Mouse (Mus musculus) urinary bladder, postnatal 10 days (tissue): ENCODE measurements around the gene Shisa8.
A peak's percentile ranks its signal among the peaks of the same experiment; 100 is the strongest.

Experiments used
- DNase-seq: peaks from one replicate; pipeline ENCODE4 v3.0.0; 2022; ENCODE audit warnings: low spot score

Gene Shisa8

DNA sequence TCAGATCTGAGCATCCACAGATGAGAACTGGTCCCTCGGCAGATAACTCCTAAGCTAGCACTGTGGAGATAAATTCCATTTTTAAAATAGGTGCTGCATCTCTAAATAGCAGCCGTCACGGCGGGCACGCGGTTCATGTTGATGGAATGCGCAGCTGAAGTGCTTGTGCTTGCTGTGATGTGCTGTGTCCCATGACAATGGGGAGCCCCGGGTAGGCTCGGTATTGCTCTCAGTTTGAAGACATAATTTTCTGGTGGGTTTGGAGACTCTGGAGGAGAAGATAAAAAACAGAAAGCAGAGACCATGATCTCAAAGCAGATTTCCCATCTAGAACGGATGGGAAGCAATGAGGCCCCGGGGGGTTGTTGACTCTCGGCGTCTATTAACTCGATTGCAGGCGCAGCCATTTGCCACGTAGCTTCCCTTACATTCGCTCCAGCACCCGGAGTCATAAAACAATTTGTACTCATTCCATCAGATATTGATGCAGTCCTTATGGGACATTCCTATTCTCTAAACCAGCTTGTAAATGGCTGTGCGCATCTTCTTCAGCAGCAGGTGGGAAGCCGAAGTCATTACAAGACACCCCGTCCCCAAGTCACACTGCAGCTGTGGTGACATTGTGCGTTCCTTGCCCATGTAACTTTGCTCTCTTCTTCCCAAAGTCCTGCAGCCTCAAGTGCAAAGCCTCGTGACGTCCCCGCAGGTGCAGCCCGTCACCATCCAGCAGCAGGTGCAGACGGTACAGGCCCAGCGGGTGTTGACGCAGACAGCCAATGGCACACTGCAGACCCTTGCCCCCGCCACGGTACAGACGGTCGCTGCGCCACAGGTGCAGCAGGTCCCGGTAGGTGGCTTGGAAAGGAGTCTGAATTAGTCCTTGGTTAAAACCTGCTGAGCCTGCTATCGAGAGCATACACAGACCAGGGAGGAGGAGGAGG is 41.9 kb downstream of the Shisa8 start:
- no peak for DNase-seq

DNA sequence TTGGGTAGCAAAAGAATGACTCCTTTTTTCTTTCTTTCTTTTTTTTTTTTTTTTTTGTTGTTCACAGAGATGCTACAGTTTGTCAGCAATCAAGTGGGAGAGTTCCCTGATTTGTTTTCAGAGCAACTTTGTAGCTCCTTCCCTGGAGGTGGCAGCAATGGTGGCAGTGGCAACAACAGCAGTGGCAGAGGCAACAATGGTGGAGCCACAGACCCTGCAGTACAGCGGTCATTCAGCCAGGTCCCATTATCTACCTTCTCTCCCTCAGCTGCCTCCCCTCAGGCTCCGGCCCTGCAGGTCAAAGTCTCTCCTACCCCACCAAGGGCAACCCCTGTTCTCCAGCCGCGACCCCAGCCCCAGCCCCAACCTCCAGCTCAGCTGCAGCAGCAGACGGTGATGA is 42.9 kb downstream of the Shisa8 start:
- DNase-seq, result no peak

GRCm38 (mm10) chr15:82167201-82168168 is 45.1 kb downstream of the Shisa8 start:
- DNase-seq, result no peak

DNA sequence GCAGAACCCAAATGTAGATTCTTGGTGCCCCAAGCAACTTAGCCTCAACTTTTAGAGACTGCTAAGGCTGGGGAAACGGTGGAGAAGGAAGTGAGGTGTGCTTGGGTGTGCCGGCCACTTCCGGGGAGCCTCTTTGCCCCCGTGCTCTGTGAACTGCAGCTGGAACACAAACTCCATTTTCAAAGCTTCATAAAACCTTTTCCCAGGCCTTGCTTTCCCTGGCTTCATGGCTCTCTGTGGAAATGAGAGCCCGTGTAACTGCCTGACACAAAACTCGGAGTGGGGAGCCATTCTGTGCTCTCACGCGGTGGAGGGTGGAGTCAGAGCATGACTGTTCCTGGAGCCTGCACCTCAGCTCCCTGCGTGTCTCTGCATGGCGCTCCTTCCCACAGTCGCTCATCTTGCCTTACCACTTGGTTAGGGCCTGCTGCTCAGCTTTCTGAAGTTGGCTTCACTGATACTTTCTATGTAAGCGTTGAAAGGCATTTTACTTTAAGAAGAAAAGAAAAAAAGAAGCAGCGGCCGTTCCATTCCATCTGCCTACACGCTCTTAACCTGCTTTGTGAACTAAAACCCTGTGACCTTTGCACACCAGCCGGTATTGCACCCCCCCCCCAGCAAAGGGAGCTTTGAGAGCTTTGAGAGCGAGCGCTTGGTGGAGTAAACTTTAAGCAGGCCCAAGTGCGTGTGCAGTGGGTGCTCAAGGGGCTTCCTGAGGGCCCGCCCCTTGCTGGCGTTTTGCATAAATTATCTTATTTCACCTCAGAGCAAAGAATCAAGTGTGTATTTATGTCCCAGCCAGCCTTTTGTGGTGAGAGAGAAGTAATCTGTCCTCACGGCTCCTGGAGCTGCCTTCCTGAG is 46.1 kb downstream of the Shisa8 start:
- DNase-seq, result no peak

DNA sequence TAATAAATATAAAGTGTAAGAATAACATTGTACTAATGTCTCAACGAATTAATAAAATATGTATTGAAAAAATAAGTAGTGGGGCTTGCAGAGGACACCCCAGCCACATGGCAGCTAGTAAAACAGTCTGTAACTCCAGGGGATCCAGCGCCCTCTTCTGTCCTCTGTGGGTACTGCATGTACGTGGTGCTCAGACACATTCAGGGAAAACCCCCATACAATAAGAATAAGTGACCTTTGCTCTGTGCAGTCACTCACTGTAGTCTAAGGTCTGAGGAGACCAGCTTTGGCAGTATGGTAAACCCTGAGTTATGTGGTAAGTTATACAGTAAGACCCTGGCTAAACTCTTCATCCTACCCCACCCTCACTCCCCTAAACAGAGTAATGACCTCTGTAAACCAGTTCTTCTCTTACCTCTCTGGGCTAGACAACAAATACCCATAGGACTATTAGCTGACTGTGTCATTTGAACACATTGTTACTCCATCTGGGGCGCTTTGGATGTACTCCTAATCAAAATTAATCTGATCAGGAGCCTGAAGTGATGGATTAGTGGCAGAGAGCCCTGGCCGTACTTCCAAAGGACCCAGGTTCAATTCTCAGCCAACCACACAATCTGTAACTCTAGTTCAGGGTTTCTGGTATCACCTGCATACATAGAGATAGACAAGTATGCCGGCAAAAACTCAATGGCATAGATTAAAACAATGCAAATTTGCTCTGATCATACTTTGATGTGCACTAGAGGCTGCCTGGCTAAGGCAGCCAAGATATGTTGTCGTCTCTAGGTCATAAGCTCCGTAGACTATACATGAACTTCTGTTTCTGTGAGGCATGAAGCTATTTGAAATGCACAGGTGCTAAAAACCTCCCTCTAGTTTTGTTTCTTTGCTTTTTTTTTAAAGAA is 47.0 kb downstream of the Shisa8 start:
- peak; percentile 55 for DNase-seq

DNA sequence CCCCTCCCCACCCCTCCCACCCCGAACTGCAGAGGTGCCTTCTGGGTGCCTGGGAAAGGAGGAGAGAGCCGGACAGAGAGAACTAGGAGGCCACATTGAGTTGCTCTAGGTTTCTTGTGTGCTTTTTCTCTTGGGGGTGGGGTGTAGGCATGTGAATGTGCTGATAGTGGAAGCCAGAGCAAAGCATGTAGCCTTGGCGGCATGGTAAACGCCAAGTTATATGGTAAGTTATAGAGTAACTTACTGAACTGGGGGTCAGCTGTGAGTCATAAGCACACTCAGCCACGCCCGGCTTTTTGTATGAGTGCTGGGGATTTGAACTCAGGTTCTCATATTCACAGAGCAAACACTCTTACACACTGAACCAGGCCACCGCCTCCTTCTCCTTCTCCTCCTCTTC is 48.1 kb downstream of the Shisa8 start:
- no peak for DNase-seq

DNA sequence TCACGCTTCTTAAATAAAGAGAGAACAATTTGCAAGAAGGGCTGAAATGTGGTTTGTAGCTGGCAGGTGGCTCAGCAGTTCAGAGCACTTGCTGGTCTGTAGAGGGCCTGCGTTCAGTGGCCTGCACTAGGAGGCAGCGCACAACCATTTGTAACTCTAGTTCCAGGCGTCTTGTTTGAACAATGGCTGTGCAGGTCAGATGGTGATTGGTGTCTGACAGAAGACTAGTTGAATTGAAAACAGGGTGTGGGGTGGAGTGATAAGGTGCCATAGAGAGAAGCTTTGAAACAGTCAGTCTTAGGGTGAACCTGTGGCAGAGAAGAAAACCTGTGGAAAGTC is 48.6 kb downstream of the Shisa8 start:
- DNase-seq, result no peak

DNA sequence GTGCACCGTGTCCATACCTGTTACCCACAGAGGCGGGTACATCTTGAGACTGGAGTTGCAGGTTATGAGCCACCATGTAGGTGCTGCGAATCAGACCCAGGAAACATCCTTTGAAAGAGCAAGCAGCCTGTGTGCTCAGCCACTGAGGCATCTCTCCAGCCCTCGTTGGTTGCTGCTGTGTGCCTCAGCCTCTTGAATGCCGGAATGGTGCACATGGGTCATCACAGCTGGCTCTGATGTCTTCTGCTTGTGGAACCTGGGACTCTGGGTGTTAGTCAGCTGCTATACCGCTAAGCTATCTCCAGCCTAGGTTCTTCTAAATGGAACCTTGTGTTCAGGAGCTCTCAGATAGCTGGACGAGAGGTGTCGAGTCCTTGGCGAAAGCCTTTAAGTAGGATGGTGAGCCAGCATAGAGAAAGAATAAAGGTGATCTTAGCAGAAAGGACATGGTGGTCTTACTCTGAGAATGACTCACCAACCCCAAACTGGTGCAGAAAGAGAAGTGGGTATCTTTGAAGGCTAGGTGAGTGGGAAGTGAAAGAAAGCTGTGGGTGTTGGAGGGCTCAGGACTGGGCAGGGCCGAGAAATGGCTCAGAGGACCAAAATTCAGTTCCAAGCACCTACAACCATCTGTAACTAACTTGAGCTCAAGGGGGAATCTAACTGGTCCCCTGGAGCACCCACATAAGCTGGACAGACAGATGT is 49.1 kb downstream of the Shisa8 start:
- no peak for DNase-seq

- no peak for DNase-seq
Observed at GRCm38 (mm10) chr15:82161965-82162600, 50.5 kb downstream of the Shisa8 start.

- no peak for DNase-seq
Observed at GRCm38 (mm10) chr15:82160731-82161640, 51.6 kb downstream of the Shisa8 start.

DNA sequence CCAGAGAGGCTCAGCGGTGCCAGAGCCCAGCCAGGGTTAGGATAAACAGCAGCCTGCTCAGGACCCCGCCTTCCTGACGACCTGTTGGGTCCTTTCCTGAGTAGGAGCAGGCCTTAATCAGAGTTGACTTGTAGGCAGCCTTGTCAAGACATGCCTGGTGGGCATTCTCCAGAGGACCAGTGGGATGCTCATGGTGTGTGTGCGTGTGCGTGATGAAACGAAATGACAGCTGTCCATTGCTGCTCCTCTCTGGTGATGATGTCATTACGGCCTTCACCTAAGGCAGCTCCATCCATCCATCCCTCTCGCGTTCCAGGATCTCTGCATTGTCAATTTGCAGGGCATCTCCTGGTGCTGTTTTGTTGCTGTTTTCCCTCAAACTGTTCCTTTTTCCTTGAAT is 53.1 kb downstream of the Shisa8 start:
- no peak for DNase-seq

GRCm38 (mm10) chr15:82158243-82159035 is 54.2 kb downstream of the Shisa8 start:
- no peak for DNase-seq

DNA sequence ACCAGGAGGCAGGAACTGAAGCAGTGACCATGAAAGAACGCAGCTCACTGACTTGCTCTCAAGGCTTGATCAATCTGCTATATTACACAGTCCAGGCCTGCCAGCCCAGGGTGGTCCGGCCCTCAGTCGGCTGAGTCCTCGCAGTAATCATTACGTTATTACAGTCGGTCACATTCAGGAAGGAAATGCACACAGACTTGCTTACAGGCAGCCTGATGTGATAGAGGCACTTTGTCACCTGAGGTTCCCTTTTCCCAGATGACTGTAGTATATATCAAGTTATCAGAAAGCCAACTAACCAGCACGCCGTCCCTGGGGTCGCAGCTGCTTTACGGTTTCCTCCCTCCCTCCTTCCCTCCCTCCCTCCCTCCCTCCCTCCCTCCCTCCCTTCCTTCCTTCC is 55.7 kb downstream of the Shisa8 start:
- DNase-seq, result no peak

DNA sequence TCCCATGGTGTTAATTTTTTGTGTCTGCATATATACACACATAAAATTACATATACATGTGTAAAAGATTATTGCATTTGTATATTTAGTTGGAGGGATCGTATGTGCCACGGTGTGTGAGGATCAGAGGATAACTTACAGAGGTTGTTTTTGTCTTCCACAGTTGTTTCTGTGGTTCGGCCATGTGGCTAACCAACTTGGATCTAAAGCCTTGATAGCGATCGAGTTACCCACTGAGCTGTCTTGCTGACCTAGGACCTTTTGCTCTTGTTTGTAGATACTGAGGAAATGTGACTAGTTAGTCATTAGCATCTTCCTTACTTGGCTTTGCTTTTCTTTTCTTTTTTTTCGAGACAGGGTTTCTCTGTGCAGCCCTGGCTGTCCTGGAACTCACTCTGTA is 56.3 kb downstream of the Shisa8 start:
- DNase-seq, result no peak
